Mouse (Mus musculus) embryonic facial prominence, embryonic 14.5 days (tissue): ENCODE measurements around the gene Slc25a48. TPM values are rescaled to one million over a fixed set of nuclear protein-coding genes. Genes with fewer than 3 reads are reported as not detected.

ENCODE experiments used
- ATAC-seq: fragments of 200-750 bp; cut with Nextera tagmentation; 2 replicates; pipeline ENCODE4 v1.8.0; 2017; ENCODE audit warnings: low read depth, moderate number of reproducible peaks, moderate TSS enrichment
- DNase-seq: peaks from one replicate; pipeline ENCODE4 v3.0.0-alpha.2; 2015; ENCODE audit warnings: low spot score
- H3K27ac ChIP-seq: fragments of 300-500 bp; sonication (generic); replicated peaks from 2 replicates; pipeline ENCODE4 v1.5.1; 2014; ENCODE audit warnings: low read depth, mild to moderate bottlenecking, low read length, moderate library complexity
- H3K27me3 ChIP-seq: fragments of 300-500 bp; sonication (generic); replicated peaks from 2 replicates; pipeline ENCODE4 v1.6.1; 2014; ENCODE audit warnings: low read length; ENCODE audit not compliant: control insufficient read depth, insufficient read depth
- H3K36me3 ChIP-seq: fragments of 300-500 bp; sonication (generic); 2 replicates; pipeline ENCODE4 v1.6.1; 2014; ENCODE audit warnings: low read length, mixed read lengths; ENCODE audit not compliant: control insufficient read depth, insufficient read depth
- H3K4me1 ChIP-seq: fragments of 300-500 bp; sonication (generic); 2 replicates; pipeline ENCODE4 v1.6.1; 2014; ENCODE audit warnings: antibody characterized with exemption, low read length; ENCODE audit not compliant: control insufficient read depth, insufficient read depth
- H3K4me2 ChIP-seq: fragments of 300-500 bp; sonication (generic); 2 replicates; pipeline ENCODE4 v1.6.1; 2014; ENCODE audit warnings: low read depth, mild to moderate bottlenecking, low read length, moderate library complexity, mixed read lengths
- H3K4me3 ChIP-seq: fragments of 300-500 bp; sonication (generic); 2 replicates; pipeline ENCODE4 v1.5.1; 2014; ENCODE audit warnings: low read depth, mild to moderate bottlenecking, low read length
- H3K9ac ChIP-seq: fragments of 300-500 bp; sonication (generic); 2 replicates; pipeline ENCODE4 v1.6.1; 2014; ENCODE audit warnings: low read depth, mild to moderate bottlenecking, low read length, moderate library complexity, mixed read lengths
- H3K9me3 ChIP-seq: fragments of 300-500 bp; sonication (generic); 2 replicates; pipeline ENCODE4 v1.6.1; 2016; ENCODE audit warnings: low read length; ENCODE audit not compliant: control insufficient read depth
- WGBS: fragments of 180-500 bp; shearing (Covaris S2); extraction: QIAGEN DNeasy Blood & Tissue Kit; methylation state at CpG from one replicate; pipeline ENCODE4 v1.1.7; 2014; 5-methylcytosine and 5-hydroxymethylcytosine counted together
- polyA plus RNA-seq: library from polyadenylated mRNA; unstranded; fragments of >200 nt; fragmentation: Nextera tagmentation; extraction: Ambion mirVana; gene quantifications from 2 replicates; pipeline ENCODE4 v1.2.1, GENCODE M21; 2014

Slc25a48 gene
- polyA plus RNA-seq, 1 experiment from 2014 or later = 0.45 TPM

DNA sequence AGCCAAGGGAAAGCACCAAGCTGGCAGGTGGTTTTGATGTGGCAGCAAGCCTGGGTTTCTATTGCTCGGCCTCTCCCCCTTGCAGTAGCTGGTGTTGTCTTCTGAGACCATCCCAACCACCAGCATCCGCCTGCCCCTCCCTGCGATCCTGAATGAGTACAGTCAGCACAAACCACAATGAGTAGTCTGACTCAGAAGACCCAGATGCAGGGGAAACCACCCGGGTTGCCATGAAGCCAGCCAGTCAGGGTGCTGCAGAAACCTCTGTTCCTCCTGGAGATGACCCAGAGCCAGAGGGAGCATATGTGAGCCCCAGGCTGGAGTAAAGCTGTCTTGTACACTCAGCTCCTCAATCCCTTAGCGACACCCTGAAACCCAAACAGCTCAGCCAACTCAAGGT is 38.6 kb downstream of the Slc25a48 start:
- Histone ChIP-seq H3K4me2 (no peak overlapping the region), H3K27ac (no peak overlapping the region), H3K36me3 (no peaks in the 10 kb centered on the region), H3K27me3 (no peaks in the 10 kb centered on the region), H3K4me3 (no peak overlapping the region), H3K9ac (no peak overlapping the region), H3K9me3 (no peaks in the 10 kb centered on the region), H3K4me1 (0 out of 2 replicates have a peak, but pooled peaks cover 4% of the 10 kb centered on the region)
- ATAC-seq (no peak), DNase-seq (peak; percentile 35)
- 50% methylated on average over 5 of the region's 5 CpGs for WGBS

DNA sequence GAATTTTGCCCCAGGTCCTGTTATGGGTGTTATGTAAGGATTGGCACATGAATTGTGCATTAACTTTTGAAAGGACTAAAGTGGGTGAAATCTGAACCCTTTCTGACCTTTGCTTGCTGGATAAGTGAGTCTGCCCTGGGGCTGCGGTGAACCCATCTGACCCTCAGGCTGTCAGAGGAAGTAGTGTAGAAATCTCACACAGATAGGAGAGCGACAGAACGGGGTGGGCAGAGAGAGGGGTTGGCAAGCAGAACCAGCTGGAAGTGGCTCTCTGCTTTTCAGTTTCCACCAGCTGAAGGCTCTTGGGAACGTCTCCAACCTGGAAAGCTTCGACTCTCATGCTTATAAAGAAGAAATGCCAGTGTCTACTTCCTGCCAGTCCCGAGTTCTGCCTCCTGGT is 39.1 kb downstream of the Slc25a48 start:
- no peak overlapping the region for H3K9ac ChIP-seq

DNA sequence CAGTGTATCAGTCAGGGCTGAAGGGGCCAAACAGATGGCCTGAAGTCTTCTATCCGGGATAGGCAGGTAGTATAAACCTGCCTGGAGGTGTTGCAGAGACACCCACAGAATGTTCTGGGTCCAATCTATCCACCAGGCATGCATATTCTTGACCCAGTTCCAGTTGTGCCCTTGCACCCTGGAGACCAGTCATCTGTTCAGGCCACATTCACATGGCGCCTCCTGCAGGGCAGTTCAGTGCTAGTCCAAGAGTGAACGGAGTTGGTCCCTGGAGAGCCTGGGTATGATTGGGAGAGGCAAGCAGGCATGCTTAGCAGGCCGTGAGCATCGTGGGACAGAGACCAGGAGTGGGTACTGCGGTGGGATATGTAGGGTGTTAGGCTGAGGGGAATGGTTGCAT is 39.9 kb downstream of the Slc25a48 start:
- Histone ChIP-seq H3K4me3 (no peak overlapping the region), H3K9me3 (no peaks in the 10 kb centered on the region), H3K4me2 (no peak overlapping the region), H3K9ac (no peak overlapping the region), H3K4me1 (0 out of 2 replicates have a peak, but pooled peaks cover 4% of the 10 kb centered on the region), H3K36me3 (no peaks in the 10 kb centered on the region), H3K27ac (no peak overlapping the region), H3K27me3 (no peaks in the 10 kb centered on the region)
- ATAC-seq (no peak), DNase-seq (no peak)
- 81% methylated on average over 6 of the region's 6 CpGs for WGBS

More for the DNA sequence above, 39.1 kb downstream of the Slc25a48 start:
- Histone ChIP-seq H3K27me3 (no peaks in the 10 kb centered on the region), H3K4me2 (no peak overlapping the region), H3K4me1 (0 out of 2 replicates have a peak, but pooled peaks cover 4% of the 10 kb centered on the region), H3K27ac (no peak overlapping the region), H3K9me3 (no peaks in the 10 kb centered on the region), H3K36me3 (no peaks in the 10 kb centered on the region), H3K4me3 (no peak overlapping the region)
- no peak for ATAC-seq
- WGBS = 19% methylated on average over 6 of the region's 6 CpGs
- no peak for DNase-seq

DNA sequence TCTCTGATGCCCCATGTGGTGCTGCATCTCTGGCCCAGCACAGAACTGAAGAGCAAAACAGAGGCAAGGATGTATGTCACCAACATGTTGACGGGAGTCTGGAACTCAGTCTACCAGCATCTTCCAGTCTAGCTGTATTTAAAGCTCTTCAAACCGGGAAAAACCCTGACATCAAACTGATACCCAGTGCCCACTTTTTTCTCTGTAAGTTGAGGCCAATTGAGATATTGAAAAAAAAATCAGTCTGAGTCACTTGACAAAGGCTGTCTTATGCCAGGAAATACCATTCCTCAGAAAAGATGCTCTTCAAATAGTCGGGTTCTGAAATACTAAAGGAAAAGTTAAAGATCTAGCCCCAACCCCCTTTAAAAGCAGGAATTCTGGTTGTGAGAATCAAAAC is 44.0 kb downstream of the Slc25a48 start, which contains the start of gene Il9:
Gene Il9, minus strand, starts transcription at position 101 of the 400 bp plus-strand sequence.
- H3K9ac ChIP-seq = no peak within 1 kb of the TSS
- 0 out of 2 replicates have a peak, but pooled peaks cover under 1% of the 10 kb centered on the region for H3K4me1 ChIP-seq
- H3K9me3 ChIP-seq = no peaks in the 10 kb centered on the region
- no peaks in the 10 kb centered on the region for H3K36me3 ChIP-seq
- no peak within 1 kb of the TSS for H3K4me2 ChIP-seq
- no peak for DNase-seq
- no peak for ATAC-seq
- 74% methylated on average over 3 of the region's 3 CpGs for WGBS
- H3K4me3 ChIP-seq = no peak within 1 kb of the TSS
- H3K27me3 ChIP-seq = no peaks in the 10 kb centered on the region
- no peak within 1 kb of the TSS for H3K27ac ChIP-seq

DNA sequence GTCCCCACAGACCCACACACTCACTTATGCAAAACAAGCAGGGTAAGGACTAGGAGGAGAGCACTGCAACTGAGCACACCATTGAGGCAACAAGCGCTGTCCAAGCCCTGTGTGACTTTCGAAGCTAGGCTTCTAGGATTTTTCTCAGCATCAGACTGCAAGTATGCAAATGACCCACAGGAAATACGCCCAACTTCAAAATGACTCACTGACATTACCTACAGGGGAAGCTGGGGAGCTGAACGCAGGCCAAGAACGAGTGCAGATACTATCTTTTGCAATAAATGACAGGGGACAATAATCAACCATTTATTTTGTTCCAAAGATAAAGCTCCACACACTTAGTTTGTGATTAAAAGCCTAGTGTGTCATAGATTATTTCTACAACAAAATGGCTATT is 49.9 kb downstream of the Slc25a48 start:
- H3K36me3 ChIP-seq = no peaks in the 10 kb centered on the region
- DNase-seq = no peak
- H3K9ac ChIP-seq = no peak overlapping the region
- H3K27ac ChIP-seq = no peak overlapping the region
- H3K4me2 ChIP-seq = no peak overlapping the region
- no peaks in the 10 kb centered on the region for H3K9me3 ChIP-seq
- 61% methylated on average over 5 of the region's 5 CpGs for WGBS
- H3K4me3 ChIP-seq = no peak overlapping the region
- H3K27me3 ChIP-seq = no peaks in the 10 kb centered on the region
- H3K4me1 ChIP-seq = no peaks in the 10 kb centered on the region
- no peak for ATAC-seq

DNA sequence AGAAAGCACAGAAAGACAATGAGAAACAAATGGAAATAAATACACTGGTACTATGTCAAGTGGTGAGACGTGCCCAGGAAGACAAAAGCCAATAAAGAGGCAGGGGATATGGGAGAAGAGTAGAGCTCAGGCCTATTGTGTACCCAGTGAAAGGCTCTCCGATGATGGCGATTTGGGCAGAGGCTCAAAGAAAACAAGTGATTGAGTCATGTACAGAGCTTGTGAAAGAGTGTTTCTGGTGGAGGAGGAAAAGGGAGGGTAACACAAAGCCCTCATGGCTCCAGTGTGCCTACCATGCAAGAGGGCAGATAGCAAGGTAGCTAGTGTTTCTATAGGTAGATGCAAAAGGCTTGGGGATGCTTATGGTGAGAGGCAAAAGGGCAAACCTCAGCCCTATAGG is 56.3 kb downstream of the Slc25a48 start:
- Histone ChIP-seq H3K9me3 (no peaks in the 10 kb centered on the region), H3K27me3 (no peaks in the 10 kb centered on the region), H3K4me2 (no peak overlapping the region), H3K4me3 (no peak overlapping the region), H3K36me3 (no peaks in the 10 kb centered on the region), H3K4me1 (no peaks in the 10 kb centered on the region), H3K27ac (no peak overlapping the region), H3K9ac (no peak overlapping the region)
- WGBS = 62% methylated on average over 3 of the region's 3 CpGs
- ATAC-seq = no peak
- no peak for DNase-seq

DNA sequence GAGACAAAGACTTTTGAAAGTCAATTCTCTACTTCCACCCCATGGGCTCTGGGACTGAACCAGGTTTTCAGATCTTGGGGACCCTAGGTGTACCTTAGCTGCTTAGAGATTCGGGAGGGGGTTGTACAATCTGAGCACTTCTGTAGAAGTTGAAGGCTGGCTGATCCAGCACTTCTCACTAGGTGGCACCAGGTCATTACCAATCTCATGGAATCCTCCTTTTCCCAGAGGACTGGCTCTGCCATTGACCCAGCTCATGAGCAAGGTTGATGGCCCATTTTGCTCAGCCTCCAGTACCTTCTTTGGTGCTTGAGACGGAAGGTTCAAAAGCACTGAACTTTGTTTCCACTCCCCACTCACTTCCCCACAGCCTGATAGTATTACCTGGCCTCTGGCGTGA is 62.0 kb downstream of the Slc25a48 start:
- Histone ChIP-seq H3K9ac (no peak overlapping the region), H3K4me3 (no peak overlapping the region), H3K9me3 (no peaks in the 10 kb centered on the region), H3K4me1 (no peaks in the 10 kb centered on the region), H3K36me3 (no peaks in the 10 kb centered on the region), H3K4me2 (no peak overlapping the region), H3K27me3 (no peaks in the 10 kb centered on the region), H3K27ac (no peak overlapping the region)
- DNase-seq = no peak
- WGBS = 79% methylated on average over 3 of the region's 3 CpGs
- no peak for ATAC-seq

DNA sequence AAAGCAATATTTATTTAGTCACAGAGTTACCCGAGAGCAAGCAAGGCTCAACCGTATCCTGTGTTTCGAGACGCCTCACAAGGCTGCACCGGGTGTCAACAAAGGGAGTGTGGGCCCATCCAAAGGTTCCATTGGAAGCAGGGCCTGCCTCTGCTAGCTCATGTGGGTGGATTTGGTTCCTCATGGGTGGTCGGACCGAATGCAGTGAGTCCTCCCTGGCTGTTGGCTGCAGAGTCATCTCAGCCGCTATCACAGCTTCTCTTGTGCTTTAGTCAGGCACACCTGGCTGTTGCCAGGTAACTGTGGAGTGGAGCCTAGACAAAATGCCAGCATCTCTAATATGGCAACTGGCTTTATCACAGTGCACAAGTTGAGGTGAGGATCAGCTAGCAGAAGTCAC is 62.5 kb downstream of the Slc25a48 start:
- Histone ChIP-seq H3K4me3 (no peak overlapping the region), H3K4me1 (no peaks in the 10 kb centered on the region), H3K27me3 (no peaks in the 10 kb centered on the region), H3K4me2 (no peak overlapping the region), H3K36me3 (no peaks in the 10 kb centered on the region), H3K27ac (no peak overlapping the region), H3K9me3 (no peaks in the 10 kb centered on the region), H3K9ac (no peak overlapping the region)
- WGBS = 78% methylated on average over 8 of the region's 8 CpGs
- ATAC-seq (no peak), DNase-seq (no peak)

DNA sequence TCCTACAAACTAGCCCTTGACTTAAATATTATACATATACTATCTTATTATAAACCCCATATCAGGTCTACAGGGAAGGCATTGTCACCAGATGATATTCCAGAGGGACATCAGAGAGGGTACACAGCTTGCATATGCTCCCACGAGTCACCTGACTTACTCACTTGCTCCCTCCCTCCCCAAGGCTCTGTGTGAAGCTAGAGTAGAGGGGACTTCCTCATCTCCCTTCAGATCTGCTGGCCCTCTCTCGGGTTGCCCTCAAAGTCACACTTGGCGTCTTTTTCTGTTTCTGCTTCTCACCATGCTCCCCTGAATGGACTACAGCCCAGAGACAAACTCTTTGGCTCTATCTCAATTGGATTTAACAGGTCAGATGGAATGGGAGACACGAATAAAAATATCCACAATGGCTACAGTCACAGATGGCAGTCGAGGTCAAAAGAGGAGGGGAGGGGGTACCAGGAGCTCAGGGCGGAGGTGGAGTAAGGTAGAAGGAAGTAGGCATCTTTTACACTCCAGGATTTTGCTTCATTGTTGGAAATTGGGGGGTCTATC is 63.8 kb downstream of the Slc25a48 start:
- Histone ChIP-seq H3K4me1 (no peaks in the 10 kb centered on the region), H3K4me2 (no peak overlapping the region), H3K27ac (no peak overlapping the region), H3K9ac (no peak overlapping the region), H3K9me3 (no peaks in the 10 kb centered on the region), H3K27me3 (no peaks in the 10 kb centered on the region), H3K36me3 (no peaks in the 10 kb centered on the region), H3K4me3 (no peak overlapping the region)
- 71% methylated on average over 6 of the region's 6 CpGs for WGBS
- no peak for DNase-seq
- no peak for ATAC-seq
